Mouse (Mus musculus) liver, embryonic 18 days (tissue): ENCODE measurements around the gene Pnma1. TPM values are rescaled to one million over a fixed set of nuclear protein-coding genes. Genes with fewer than 3 reads are reported as not detected.

Experiments
- polyA plus RNA-seq: library from polyadenylated mRNA; depleted of rRNA; stranded (reverse); fragments of >200 nt; gene quantifications from 2 replicates; pipeline ENCODE4 v1.2.3, GENCODE M21; 2012; rRNA removed

The Pnma1 gene
- 0.08 and 0.10 TPM in 2 replicates for polyA plus RNA-seq

GRCm38 (mm10) chr12:84147954-84148621 is at the start of gene Pnma1:
Gene Pnma1 (minus strand): TSS chr12:84148489.

DNA sequence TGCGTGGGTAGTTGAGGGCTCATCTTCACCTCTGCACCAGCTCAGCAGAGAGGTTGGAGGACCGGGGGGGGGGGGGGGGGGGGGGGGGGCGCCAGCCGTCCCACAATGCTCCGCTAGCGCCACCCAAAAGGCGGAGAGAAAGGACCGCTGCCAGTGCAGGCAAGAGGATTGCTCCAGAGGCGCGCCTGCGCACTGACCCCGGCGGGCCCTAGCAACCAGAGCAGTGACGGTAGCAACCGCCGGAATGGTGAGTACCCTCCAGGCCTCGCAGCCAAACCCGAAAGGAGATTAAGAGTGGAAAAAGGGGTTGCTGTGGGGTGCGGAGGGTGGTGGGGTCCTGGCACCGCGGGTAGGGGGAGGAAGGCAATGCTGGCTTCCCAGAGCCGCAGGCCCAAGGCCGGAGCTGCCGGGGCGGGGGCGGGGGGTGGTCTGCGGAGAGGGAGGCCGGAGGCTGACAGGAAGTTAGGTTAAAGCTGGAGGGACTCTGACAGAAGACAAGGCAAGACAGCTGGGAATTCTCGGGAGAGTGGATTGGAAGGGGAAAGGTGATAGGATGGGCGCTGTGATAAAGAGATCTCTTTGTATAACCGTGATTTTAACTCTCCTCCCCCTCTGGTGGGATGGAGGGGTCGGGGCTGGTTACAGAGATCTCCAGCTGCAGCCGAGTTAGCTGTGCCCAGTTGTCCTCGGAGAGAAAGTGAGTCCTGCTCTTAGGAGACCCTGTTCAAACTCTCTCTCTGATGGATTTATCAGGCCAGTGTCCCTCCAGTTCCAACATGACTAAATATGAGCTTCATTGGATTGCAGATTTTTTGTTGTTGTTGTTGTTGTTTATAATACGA is 33.9 kb downstream of the Pnma1 start, which contains the start of gene Dnal1:
Gene Dnal1, plus strand, starts transcription at position 214 of the 842 bp plus-strand sequence.

GRCm38 (mm10) chr12:84100604-84101492 is 47.4 kb downstream of the Pnma1 start, which contains the start of gene Acot6:
Gene Acot6 (plus strand): TSS chr12:84100654.

Other genes with a start within 250 kb of the Pnma1 start
- gene Numb, start 226.6 kb downstream of the Pnma1 start, polyA plus RNA-seq = 19.6 and 24.3 TPM in 2 replicates
- 6.2 and 6.8 TPM in 2 replicates for gene Riox1, start 197.9 kb downstream of the Pnma1 start, polyA plus RNA-seq
- not detected in 2 replicates for gene Heatr4, start 163.6 kb downstream of the Pnma1 start, polyA plus RNA-seq
- gene Acot2, start 160.6 kb downstream of the Pnma1 start, polyA plus RNA-seq = 5.8 and 7.9 TPM in 2 replicates
- gene Acot1, start 139.0 kb downstream of the Pnma1 start, polyA plus RNA-seq = 57.6 and 64.3 TPM in 2 replicates
- 12.7 and 12.8 TPM in 2 replicates for gene Acot4, start 110.1 kb downstream of the Pnma1 start, polyA plus RNA-seq
- gene Gm49366, start 109.6 kb downstream of the Pnma1 start, polyA plus RNA-seq = not detected in 2 replicates
- 13.1 and 14.9 TPM in 2 replicates for gene Acot3, start 96.3 kb downstream of the Pnma1 start, polyA plus RNA-seq
- gene Acot5, start 79.2 kb downstream of the Pnma1 start, polyA plus RNA-seq = 2.7 and 3.1 TPM in 2 replicates
- 8.9 and 11.1 TPM in 2 replicates for gene Acot6, start 47.8 kb downstream of the Pnma1 start, polyA plus RNA-seq
- 1.0 and 1.4 TPM in 2 replicates for gene Dnal1, start 34.1 kb downstream of the Pnma1 start, polyA plus RNA-seq
- gene Elmsan1, start 70.4 kb upstream of the Pnma1 start, polyA plus RNA-seq = 4.0 and 6.0 TPM in 2 replicates
- 17.3 and 19.0 TPM in 2 replicates for gene Ptgr2, start 136.7 kb upstream of the Pnma1 start, polyA plus RNA-seq
- 19.1 and 20.3 TPM in 2 replicates for gene Zfp410, start 168.4 kb upstream of the Pnma1 start, polyA plus RNA-seq
- gene Coq6, start 213.2 kb upstream of the Pnma1 start, polyA plus RNA-seq = 19.3 and 21.1 TPM in 2 replicates
- 0.66 and 0.77 TPM in 2 replicates for gene Fam161b, start 213.3 kb upstream of the Pnma1 start, polyA plus RNA-seq